Mouse (Mus musculus): Measurements from ENCODE around the gene Ogdhl. TPM values are rescaled to one million over a fixed set of nuclear protein-coding genes. Genes with fewer than 3 reads are reported as not detected.

Gene Ogdhl
- 20.9 and 24.6 TPM in 2 replicates for polyA plus RNA-seq (2015; fragmentation: Nextera tagmentation; extraction: Ambion mirVana)

DNA sequence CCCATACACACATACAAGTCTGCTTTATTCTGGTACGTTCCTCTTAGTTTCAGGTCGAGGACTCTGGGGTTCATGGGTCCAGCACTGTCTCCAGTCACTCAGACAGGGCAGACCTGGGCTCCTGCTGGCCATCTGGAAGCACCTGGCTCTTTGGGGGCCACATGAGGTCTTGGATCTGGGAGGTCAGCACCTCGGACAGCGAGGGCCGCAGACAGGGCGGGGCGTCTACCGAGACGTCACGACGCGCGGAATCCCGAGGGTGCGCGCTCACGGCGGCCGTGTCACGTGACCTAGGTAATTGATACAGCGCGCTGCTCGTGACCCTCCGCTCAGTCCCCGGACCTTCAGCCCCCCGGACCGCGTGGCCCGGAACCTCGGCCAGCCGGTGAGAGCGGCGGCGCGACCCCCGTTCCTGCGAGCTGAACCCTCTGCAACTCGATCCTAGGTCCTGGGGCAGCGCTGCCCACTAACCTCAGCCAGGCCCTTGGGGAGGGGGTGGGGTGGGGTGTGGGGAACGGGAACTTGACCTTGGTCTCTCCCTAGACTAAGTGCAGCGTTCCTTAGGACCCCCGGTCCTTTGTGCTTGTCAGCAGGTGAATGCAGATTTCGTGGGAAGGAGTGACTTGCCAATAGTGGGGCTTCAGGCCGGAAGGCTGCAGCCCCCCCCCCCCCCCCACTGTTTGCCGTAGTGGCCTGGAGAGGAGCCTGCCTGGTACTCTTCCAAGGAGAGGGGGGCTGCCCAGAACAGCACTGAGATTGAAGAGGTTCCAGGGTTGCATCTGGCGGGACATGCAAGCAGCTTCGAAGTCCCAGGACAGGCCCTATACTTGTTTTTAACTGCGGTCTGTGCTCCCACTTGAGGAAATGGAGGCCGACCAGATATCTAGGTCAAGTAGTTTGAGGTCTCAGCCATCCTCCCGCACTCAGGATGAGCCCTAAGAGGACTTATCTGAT lies at the start of gene Ogdhl:
Gene Ogdhl, plus strand, starts transcription at position 288 of the 954 bp plus-strand sequence.
- no peaks in the 10 kb centered on the region for H3K9me3 ChIP-seq (ENCODE audit: control insufficient read depth, low read length)
- 4% methylated on average over 48 of the region's 50 CpGs for WGBS
- no peaks in the 10 kb centered on the region for H3K36me3 ChIP-seq (ENCODE audit: control insufficient read depth, insufficient read depth, low read length)
- peak; percentile 74 for ATAC-seq
- peak within 1 kb of the TSS; percentile 57 for H3K4me3 ChIP-seq (ENCODE audit: low read length)
- H3K27ac ChIP-seq (ENCODE audit: low read depth, low read length): peak within 1 kb of the TSS; percentile 49
- H3K27me3 ChIP-seq (replicated peaks; ENCODE audit: control insufficient read depth, insufficient read depth, low read length): no peaks in the 10 kb centered on the region
- peak within 1 kb of the TSS; percentile 88 for H3K4me2 ChIP-seq (ENCODE audit: low read length)
- peak within 1 kb of the TSS; percentile 83 for H3K9ac ChIP-seq (ENCODE audit: low read depth, low read length)
- H3K4me1 ChIP-seq (ENCODE audit: control insufficient read depth, insufficient read depth, low read depth, low read length): peaks cover 9% of the 10 kb centered on the region

DNA sequence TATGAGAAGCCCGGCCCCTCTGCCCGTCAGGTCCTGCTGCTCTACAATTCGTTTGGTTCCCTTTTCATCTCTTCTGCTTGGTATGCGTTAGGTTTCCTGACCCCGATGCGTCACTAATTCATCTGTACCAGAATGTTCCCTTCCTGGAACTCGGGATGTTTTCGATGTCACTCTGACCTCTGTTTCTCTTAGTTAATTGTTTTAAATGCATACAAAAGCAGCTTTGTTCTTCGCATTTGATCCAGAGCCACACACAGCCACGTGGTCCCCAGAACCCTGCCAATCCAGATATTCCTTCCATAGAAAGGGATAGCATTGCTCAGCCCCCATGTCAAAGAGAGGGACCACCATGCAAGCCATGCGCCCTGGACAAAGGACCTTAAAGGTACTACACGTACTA lies 20.2 kb upstream of the Ogdhl start:
- no peaks in the 10 kb centered on the region for H3K36me3 ChIP-seq (ENCODE audit: control insufficient read depth, insufficient read depth, low read length)
- no peak overlapping the region for H3K27ac ChIP-seq (ENCODE audit: low read depth, low read length)
- 39% methylated on average over 12 of the region's 12 CpGs for WGBS
- H3K4me1 ChIP-seq (ENCODE audit: control insufficient read depth, insufficient read depth, low read depth, low read length): no peaks in the 10 kb centered on the region
- peak; percentile 50; the same call in 1 of the 2 replicates for ATAC-seq
- H3K4me2 ChIP-seq (ENCODE audit: low read length): no peak overlapping the region
- no peak overlapping the region for H3K4me3 ChIP-seq (ENCODE audit: low read length)
- H3K27me3 ChIP-seq (replicated peaks; ENCODE audit: control insufficient read depth, insufficient read depth, low read length): no peaks in the 10 kb centered on the region
- H3K9ac ChIP-seq (ENCODE audit: low read depth, low read length): no peak overlapping the region
- H3K9me3 ChIP-seq (ENCODE audit: control insufficient read depth, low read length): no peaks in the 10 kb centered on the region

DNA sequence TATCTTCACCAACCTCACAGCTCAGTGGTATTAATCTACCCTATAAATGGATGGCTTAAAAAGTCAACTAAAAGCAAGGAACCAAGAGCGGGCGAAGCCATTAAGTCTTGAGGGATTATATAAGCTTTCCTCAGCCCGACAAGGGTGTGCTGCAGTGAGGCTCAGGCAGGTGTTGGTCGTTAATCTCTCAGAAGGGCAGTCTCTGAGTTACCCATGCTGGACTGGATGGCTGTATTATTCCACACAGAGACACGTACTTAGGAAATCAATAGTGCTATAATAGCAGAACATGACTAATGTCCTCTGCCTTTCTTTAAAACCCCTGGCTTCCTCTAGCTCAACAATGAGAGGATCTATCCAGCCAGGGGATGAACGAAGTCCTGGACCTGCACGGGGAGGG lies 19.4 kb upstream of the Ogdhl start:
- Histone ChIP-seq H3K4me2 (ENCODE audit: low read length) (no peak overlapping the region), H3K27me3 (replicated peaks; ENCODE audit: control insufficient read depth, insufficient read depth, low read length) (no peaks in the 10 kb centered on the region), H3K36me3 (ENCODE audit: control insufficient read depth, insufficient read depth, low read length) (no peaks in the 10 kb centered on the region), H3K9ac (ENCODE audit: low read depth, low read length) (no peak overlapping the region), H3K4me1 (ENCODE audit: control insufficient read depth, insufficient read depth, low read depth, low read length) (no peaks in the 10 kb centered on the region), H3K4me3 (ENCODE audit: low read length) (no peak overlapping the region), H3K27ac (ENCODE audit: low read depth, low read length) (no peak overlapping the region), H3K9me3 (ENCODE audit: control insufficient read depth, low read length) (no peaks in the 10 kb centered on the region)
- WGBS: 72% methylated on average over 7 of the region's 7 CpGs
- ATAC-seq: peak; percentile 45; the same call in 1 of the 2 replicates

DNA sequence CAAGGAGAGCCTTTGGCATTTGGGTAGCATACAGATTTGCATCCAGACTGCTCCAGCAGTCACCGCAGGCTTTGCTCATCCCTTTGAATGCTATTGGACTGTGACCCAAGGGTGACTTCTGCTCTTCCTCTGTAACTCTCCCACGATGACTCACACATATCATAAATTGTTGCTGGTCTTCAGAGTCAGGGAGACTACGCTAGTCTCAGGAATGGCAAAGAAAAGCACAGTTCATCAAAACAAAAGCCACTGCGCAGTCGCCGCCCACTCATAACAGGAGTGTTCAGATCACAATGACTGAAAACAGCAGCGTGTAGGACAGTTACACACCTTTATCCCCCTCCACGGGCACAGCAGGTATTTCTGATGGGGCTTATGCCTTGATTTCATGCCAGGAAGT lies 16.9 kb upstream of the Ogdhl start:
- Histone ChIP-seq H3K36me3 (ENCODE audit: control insufficient read depth, insufficient read depth, low read length) (no peaks in the 10 kb centered on the region), H3K9me3 (ENCODE audit: control insufficient read depth, low read length) (no peaks in the 10 kb centered on the region), H3K9ac (ENCODE audit: low read depth, low read length) (no peak overlapping the region), H3K4me1 (ENCODE audit: control insufficient read depth, insufficient read depth, low read depth, low read length) (no peaks in the 10 kb centered on the region), H3K4me3 (ENCODE audit: low read length) (no peak overlapping the region), H3K27ac (ENCODE audit: low read depth, low read length) (no peak overlapping the region), H3K27me3 (replicated peaks; ENCODE audit: control insufficient read depth, insufficient read depth, low read length) (no peaks in the 10 kb centered on the region), H3K4me2 (ENCODE audit: low read length) (no peak overlapping the region)
- no peak for ATAC-seq
- WGBS: 81% methylated on average over 8 of the region's 8 CpGs

DNA sequence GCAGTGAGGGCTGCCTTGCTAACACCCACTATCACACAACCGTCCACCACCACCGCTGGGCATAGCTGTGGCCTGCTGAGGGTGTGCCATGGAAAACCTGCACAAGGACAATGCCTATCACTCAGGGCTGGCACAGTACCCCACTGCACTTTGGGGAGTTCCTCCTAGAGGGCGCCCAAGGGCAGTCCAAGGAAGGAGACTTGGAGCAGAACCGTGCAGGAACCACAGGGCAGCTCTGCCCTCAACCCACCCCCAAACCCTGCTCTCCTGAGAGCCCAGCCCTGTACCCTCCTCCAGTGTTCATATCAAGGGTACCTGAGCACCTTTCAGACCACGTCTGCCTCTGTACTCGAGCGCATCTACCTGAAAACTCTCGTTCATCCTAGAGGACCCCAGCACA lies 11.9 kb upstream of the Ogdhl start:
- Histone ChIP-seq H3K9me3 (ENCODE audit: control insufficient read depth, low read length) (no peaks in the 10 kb centered on the region), H3K36me3 (ENCODE audit: control insufficient read depth, insufficient read depth, low read length) (no peaks in the 10 kb centered on the region), H3K4me1 (ENCODE audit: control insufficient read depth, insufficient read depth, low read depth, low read length) (no peaks in the 10 kb centered on the region), H3K4me3 (ENCODE audit: low read length) (no peak overlapping the region), H3K27me3 (replicated peaks; ENCODE audit: control insufficient read depth, insufficient read depth, low read length) (no peaks in the 10 kb centered on the region), H3K9ac (ENCODE audit: low read depth, low read length) (no peak overlapping the region), H3K4me2 (ENCODE audit: low read length) (no peak overlapping the region), H3K27ac (ENCODE audit: low read depth, low read length) (no peak overlapping the region)
- WGBS: 44% methylated on average over 8 of the region's 8 CpGs
- peak; percentile 37; the same call in 1 of the 2 replicates for ATAC-seq

DNA sequence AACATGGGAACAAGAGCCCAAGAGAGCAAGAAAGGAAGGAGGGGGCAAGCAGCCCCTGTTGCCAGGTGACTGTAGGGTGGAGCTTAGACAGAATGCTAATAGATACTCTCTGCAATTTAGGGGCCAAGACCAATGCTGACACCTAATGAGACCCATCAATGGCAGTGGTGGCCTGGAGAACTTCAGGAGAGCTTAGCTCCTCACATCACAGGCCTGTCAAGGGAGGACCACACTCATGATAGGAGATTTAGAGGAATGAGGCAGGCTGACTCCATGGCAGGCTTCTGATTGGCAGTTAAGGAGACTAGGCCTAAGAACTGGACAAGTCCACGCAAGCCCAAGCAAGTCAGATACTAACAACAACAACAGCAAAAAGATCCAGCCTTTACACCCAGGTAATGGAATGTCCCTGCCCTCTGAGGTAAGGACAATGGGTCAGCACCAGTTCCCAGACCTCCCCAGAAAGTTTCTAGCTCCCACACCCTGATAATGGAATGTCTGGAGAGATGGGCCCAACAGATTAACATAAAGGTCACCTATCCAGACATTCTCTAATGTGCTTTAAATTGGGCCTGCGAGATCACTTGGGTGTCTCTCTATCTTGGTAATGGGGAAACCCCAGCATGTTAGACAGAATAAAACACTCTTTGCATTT lies 10.3 kb upstream of the Ogdhl start:
- H3K27me3 ChIP-seq (replicated peaks; ENCODE audit: control insufficient read depth, insufficient read depth, low read length): no peaks in the 10 kb centered on the region
- H3K36me3 ChIP-seq (ENCODE audit: control insufficient read depth, insufficient read depth, low read length): no peaks in the 10 kb centered on the region
- H3K4me3 ChIP-seq (ENCODE audit: low read length): no peak overlapping the region
- 90% methylated on average over 2 of the region's 2 CpGs for WGBS
- no peak overlapping the region for H3K9ac ChIP-seq (ENCODE audit: low read depth, low read length)
- no peak overlapping the region for H3K27ac ChIP-seq (ENCODE audit: low read depth, low read length)
- ATAC-seq: no peak
- H3K4me1 ChIP-seq (ENCODE audit: control insufficient read depth, insufficient read depth, low read depth, low read length): no peaks in the 10 kb centered on the region
- H3K9me3 ChIP-seq (ENCODE audit: control insufficient read depth, low read length): no peaks in the 10 kb centered on the region
- H3K4me2 ChIP-seq (ENCODE audit: low read length): no peak overlapping the region

DNA sequence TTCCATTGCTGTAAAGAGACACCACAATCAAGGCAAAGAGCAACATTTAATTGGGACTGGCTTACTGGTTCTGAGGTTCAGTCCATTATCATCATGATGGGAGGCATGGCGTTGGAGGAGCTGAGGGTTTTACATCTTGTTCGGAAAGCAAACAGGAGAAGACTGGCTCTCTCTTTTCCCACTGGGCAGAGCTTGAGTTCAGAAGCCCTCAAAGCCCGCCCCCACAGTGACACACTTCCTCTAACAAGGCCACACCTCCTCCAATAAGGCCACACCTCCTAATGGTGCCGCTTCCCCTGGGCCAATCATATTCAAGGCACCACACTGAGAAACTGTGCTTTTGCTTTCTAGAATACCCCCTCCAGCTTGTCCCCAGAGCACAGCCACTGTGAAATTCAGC lies 4.0 kb upstream of the Ogdhl start:
- ATAC-seq: peak; percentile 38; the same call in 1 of the 2 replicates
- no peaks in the 10 kb centered on the region for H3K27me3 ChIP-seq (replicated peaks; ENCODE audit: control insufficient read depth, insufficient read depth, low read length)
- H3K9me3 ChIP-seq (ENCODE audit: control insufficient read depth, low read length): no peaks in the 10 kb centered on the region
- no peak overlapping the region for H3K4me3 ChIP-seq (ENCODE audit: low read length)
- 10% methylated on average over 4 of the region's 4 CpGs for WGBS
- no peaks in the 10 kb centered on the region for H3K36me3 ChIP-seq (ENCODE audit: control insufficient read depth, insufficient read depth, low read length)
- no peak overlapping the region for H3K27ac ChIP-seq (ENCODE audit: low read depth, low read length)
- 0 out of 2 replicates have a peak overlapping the region, but pooled peaks have one; percentile 12 for H3K4me2 ChIP-seq (ENCODE audit: low read length)
- no peak overlapping the region for H3K9ac ChIP-seq (ENCODE audit: low read depth, low read length)
- H3K4me1 ChIP-seq (ENCODE audit: control insufficient read depth, insufficient read depth, low read depth, low read length): peaks cover 7% of the 10 kb centered on the region

DNA sequence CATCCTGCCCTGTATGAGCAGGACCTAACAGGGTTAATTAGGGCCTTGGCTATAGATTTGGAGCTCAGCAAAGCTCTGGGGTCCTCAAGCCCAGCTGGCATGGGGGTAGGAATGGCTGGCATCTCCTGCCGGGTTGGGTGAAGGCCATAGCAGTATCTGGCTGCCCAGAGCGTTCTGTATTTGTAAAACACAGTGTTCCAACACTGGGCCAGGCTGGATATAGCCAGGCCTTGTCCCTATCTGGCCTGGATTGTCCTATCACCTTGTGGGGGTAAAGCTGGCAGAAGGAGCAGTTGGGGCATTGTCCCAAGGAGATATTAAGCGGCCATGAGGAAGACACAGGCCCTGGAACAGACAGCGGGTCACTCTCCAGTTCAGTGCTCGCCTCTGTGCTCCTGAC lies 1.4 kb downstream of the Ogdhl start:
- Histone ChIP-seq H3K4me3 (ENCODE audit: low read length) (no peak overlapping the region), H3K27me3 (replicated peaks; ENCODE audit: control insufficient read depth, insufficient read depth, low read length) (no peaks in the 10 kb centered on the region), H3K36me3 (ENCODE audit: control insufficient read depth, insufficient read depth, low read length) (no peaks in the 10 kb centered on the region), H3K9ac (ENCODE audit: low read depth, low read length) (no peak overlapping the region), H3K9me3 (ENCODE audit: control insufficient read depth, low read length) (no peaks in the 10 kb centered on the region), H3K4me1 (ENCODE audit: control insufficient read depth, insufficient read depth, low read depth, low read length) (peaks cover 9% of the 10 kb centered on the region), H3K4me2 (ENCODE audit: low read length) (no peak overlapping the region), H3K27ac (ENCODE audit: low read depth, low read length) (no peak overlapping the region)
- ATAC-seq: 0 out of 2 replicates have a peak, but pooled peaks have one; percentile 19
- 92% methylated on average over 5 of the region's 5 CpGs for WGBS

DNA sequence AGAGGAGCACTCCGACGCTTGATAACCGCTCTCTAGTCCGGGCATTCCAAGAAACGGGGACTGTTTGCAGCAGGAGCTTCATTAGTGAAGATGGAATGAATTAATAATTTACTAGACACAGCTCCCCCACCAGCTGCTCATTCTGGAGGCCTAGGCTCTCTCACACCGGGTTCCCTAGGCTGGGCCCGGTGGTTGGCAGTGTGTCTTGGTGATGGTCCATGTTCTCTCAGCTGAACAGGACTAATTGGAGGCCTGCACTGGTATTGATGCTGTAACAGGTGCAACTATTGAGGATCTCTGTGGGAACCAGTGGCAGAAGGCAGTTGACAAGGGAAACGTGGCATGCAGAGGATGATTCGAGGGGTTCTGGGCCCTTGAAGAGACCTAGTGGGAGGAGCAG lies 5.5 kb downstream of the Ogdhl start:
- H3K27ac ChIP-seq (ENCODE audit: low read depth, low read length): no peak overlapping the region
- peaks cover 6% of the 10 kb centered on the region for H3K4me1 ChIP-seq (ENCODE audit: control insufficient read depth, insufficient read depth, low read depth, low read length)
- 60% methylated on average over 9 of the region's 9 CpGs for WGBS
- H3K4me3 ChIP-seq (ENCODE audit: low read length): no peak overlapping the region
- 0 out of 2 replicates have a peak, but pooled peaks have one; percentile 41 for ATAC-seq
- H3K4me2 ChIP-seq (ENCODE audit: low read length): no peak overlapping the region
- no peaks in the 10 kb centered on the region for H3K36me3 ChIP-seq (ENCODE audit: control insufficient read depth, insufficient read depth, low read length)
- no peaks in the 10 kb centered on the region for H3K27me3 ChIP-seq (replicated peaks; ENCODE audit: control insufficient read depth, insufficient read depth, low read length)
- no peak overlapping the region; the same call in 1 of the 2 replicates for H3K9ac ChIP-seq (ENCODE audit: low read depth, low read length)
- H3K9me3 ChIP-seq (ENCODE audit: control insufficient read depth, low read length): no peaks in the 10 kb centered on the region

Data from hindbrain, embryonic 16.5 days (tissue).